ENCODE assay signal across 9 mouse cellular contexts in the genomic region with DNA sequence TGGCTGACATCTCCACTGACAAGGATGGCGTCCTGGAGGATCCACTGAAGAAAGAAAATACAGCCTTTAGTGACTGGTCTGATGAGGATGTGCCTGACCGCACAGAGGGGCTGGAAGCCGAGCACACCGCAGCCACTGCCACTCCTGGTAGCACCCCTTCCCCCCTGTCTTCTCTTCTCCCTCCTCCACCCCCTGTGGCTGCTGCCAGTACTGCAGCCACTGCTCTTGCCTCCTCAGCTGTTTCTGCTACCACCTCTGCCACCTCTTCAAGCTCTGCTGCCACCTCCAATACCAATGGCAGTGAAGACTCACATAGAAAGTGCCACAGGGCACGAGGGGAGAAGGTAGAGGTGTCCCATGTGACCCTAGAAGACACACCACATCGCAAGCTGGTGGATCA. TPM values are rescaled to one million over a fixed set of nuclear protein-coding genes. Genes with fewer than 3 reads are reported as not detected.
DNase-seq lines count a peak whose midpoint lies in the region; ATAC-seq and TF ChIP-seq lines count a peak whose summit lies in the region.
"Had no signal": no experiment of that assay in that cellular context is flagged by ENCODE, and none has a peak within 500 bp of the region (broad histone marks: within the 10 kb centered on the region; RNA-seq: fewer than 3 reads in every experiment).

No protein-coding gene starts in this region.

- no peaks in the 10 kb centered on the region for H3K9me3 ChIP-seq in forebrain, embryonic 10.5 days
- no peaks in the 10 kb centered on the region for H3K9me3 ChIP-seq in forebrain, embryonic 16.5 days (ENCODE audit: control insufficient read depth, low read length)
- no peaks in the 10 kb centered on the region for H3K9me3 ChIP-seq in lung, postnatal 0 days (ENCODE audit: low read length)

- H3K27me3 ChIP-seq in forebrain, embryonic 10.5 days (ENCODE audit: poor library complexity, severe bottlenecking) = no peaks in the 10 kb centered on the region
- H3K27me3 ChIP-seq in forebrain, embryonic 16.5 days (replicated peaks; ENCODE audit: control insufficient read depth, insufficient read depth, low read length) = no peaks in the 10 kb centered on the region
- H3K27me3 ChIP-seq in lung, postnatal 0 days (replicated peaks; ENCODE audit: insufficient read depth, low read length) = no peaks in the 10 kb centered on the region

- no peak overlapping the region for H3K4me2 ChIP-seq in forebrain, embryonic 16.5 days (ENCODE audit: low read length)
- H3K4me2 ChIP-seq in lung, postnatal 0 days (replicated peaks; ENCODE audit: low read depth, low read length) = no peak overlapping the region

- ATAC-seq in forebrain, embryonic 16.5 days = no peak
- no peak for ATAC-seq in lung, postnatal 0 days
- peak; percentile 60 for ATAC-seq in common myeloid progenitor, adult 5-6 weeks (replicated peaks; ENCODE audit: low read depth, poor library complexity, severe bottlenecking)
- 0 out of 2 replicates have a peak, but pooled peaks have one; percentile 9 for ATAC-seq in neutrophil, adult 5-6 weeks (ENCODE audit: extremely low read depth, insufficient number of reproducible peaks, low FRiP score, poor library complexity, severe bottlenecking)

- peaks cover 70% of the 10 kb centered on the region for H3K36me3 ChIP-seq in forebrain, embryonic 10.5 days (replicated peaks)
- H3K36me3 ChIP-seq in forebrain, embryonic 16.5 days (ENCODE audit: control insufficient read depth, insufficient read depth) = peaks cover 20% of the 10 kb centered on the region
- peaks cover 34% of the 10 kb centered on the region for H3K36me3 ChIP-seq in lung, postnatal 0 days (ENCODE audit: insufficient read depth, low read length)

- H3K4me1 ChIP-seq in forebrain, embryonic 10.5 days = no peaks in the 10 kb centered on the region
- H3K4me1 ChIP-seq in forebrain, embryonic 16.5 days (replicated peaks; ENCODE audit: control insufficient read depth, insufficient read depth, low read length) = no peaks in the 10 kb centered on the region
- no peaks in the 10 kb centered on the region for H3K4me1 ChIP-seq in lung, postnatal 0 days (ENCODE audit: insufficient read depth, low read depth, low read length)

- peak; percentile 18 for DNase-seq in forebrain, embryonic 10.5 days (ENCODE audit: extremely low spot score, low spot score)
- DNase-seq in lung, postnatal 0 days (ENCODE audit: low spot score) = no peak
- DNase-seq in lung, postnatal 14 days = no peak
- DNase-seq in gastrocnemius, postnatal 4 days (ENCODE audit: low spot score in 2 of 2) = no peak
- no peak for DNase-seq in left cerebral cortex, adult 8-10 months (ENCODE audit: low spot score in 2 of 2)

- H3K9ac ChIP-seq in forebrain, embryonic 16.5 days (replicated peaks; ENCODE audit: low read depth, low read length) = no peak overlapping the region
- H3K9ac ChIP-seq in lung, postnatal 0 days (replicated peaks; ENCODE audit: low read depth) = no peak overlapping the region

- no peak for TF ChIP-seq EP300 in lung, postnatal 0 days (IDR thresholded peaks at IDR 0.05)

- H3K4me3 ChIP-seq in forebrain, embryonic 10.5 days = no peak overlapping the region
- no peak overlapping the region for H3K4me3 ChIP-seq in forebrain, embryonic 16.5 days (replicated peaks; ENCODE audit: low read length)
- no peak overlapping the region for H3K4me3 ChIP-seq in lung, postnatal 0 days (ENCODE audit: low read depth, low read length)

- peak; percentile 64 for TF ChIP-seq CTCF in lung, postnatal 0 days (IDR thresholded peaks at IDR 0.05)

- 91% methylated on average over 6 of the region's 6 CpGs for WGBS in forebrain, embryonic 10.5 days
- 87% methylated on average over 6 of the region's 6 CpGs for WGBS in forebrain, embryonic 16.5 days
- WGBS in lung, postnatal 0 days = 87% methylated on average over 6 of the region's 6 CpGs

- H3K27ac ChIP-seq in forebrain, embryonic 10.5 days = no peak overlapping the region
- H3K27ac ChIP-seq in forebrain, embryonic 16.5 days (ENCODE audit: low read length) = no peak overlapping the region
- H3K27ac ChIP-seq in lung, postnatal 0 days (ENCODE audit: low read length) = no peak overlapping the region
- H3K27ac ChIP-seq: macrophage had no signal

RNA-seq across cellular contexts. Expression of gene Zc3h13, which starts 46.4 kb away (rescaled TPM):
- polyA plus RNA-seq in forebrain, embryonic 10.5 days (2016; fragmentation: Nextera tagmentation; extraction: Ambion mirVana) = 36.9 and 38.3 TPM in 2 replicates
- polyA plus RNA-seq in forebrain, embryonic 16.5 days (2015; fragmentation: Nextera tagmentation; extraction: Ambion mirVana) = 53.4 and 54.7 TPM in 2 replicates
- polyA plus RNA-seq in lung, postnatal 0 days (2015; fragmentation: Nextera tagmentation; extraction: Ambion mirVana) = 24.3 and 25.8 TPM in 2 replicates
- 38.4 and 38.6 TPM in 2 replicates for total RNA-seq in common myeloid progenitor, adult 5-6 weeks (2017)
- total RNA-seq in neutrophil, adult 5-6 weeks (2017) = 32.3 and 35.4 TPM in 2 replicates
- total RNA-seq in gastrocnemius, postnatal 4 days (2021) = 10 to 100 TPM; 29.0 to 31.8 TPM
- total RNA-seq in left cerebral cortex, adult 8-10 months (2022) = 10 to 100 TPM; 46.5 to 55.6 (median 49.7) TPM

Comparison
In these comparisons a context has a peak if more than half of its experiments do, and no peak if none do; other contexts are left out.
1. ATAC-seq: peak in common myeloid progenitor, adult 5-6 weeks (single experiment) and neutrophil, adult 5-6 weeks (single experiment); none in forebrain, embryonic 16.5 days (single experiment) and lung, postnatal 0 days (single experiment).